7 mouse cellular contexts compared by ENCODE assay signal in the genomic region with DNA sequence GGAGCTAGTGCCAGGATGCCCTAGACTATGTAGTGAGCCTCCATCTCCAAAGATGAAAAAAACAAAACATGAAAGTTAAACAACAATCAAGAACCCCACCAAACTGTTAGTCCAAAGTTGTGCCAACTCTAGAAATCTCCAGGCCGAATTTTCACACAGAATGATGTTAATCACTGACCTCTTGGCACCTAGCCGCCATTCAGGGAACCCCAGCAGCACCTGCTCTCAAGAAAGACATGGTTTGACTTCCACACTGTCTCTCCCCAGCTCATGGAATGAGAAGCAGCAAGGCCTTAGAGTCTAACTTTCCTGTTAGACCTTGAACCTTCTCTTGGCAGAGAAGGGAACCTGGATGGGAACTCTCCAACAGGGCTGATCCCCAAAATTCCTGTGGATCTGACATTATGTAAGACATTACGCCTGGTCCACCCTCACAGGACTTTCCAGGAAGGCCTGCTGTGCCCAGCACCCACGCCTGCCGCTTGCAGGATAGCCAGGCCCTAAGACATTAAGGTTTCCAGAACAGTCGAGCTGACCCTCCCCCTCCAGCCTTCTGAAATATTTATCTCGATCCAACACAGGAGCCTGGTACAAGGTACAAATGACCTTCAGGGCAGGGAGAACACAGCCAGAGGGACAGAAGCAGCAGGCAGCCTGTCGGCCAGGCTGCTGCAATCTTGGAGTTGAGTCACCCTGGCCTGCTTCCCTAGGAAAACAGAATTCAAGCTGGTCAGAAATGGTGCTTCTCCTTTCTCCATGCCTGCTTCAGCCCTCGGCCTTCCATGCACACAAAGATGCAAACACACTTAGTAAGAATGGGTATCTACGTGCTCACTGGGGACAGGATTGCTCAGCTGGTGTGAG. TPM values are rescaled to one million over a fixed set of nuclear protein-coding genes. Genes with fewer than 3 reads are reported as not detected.
A peak's percentile ranks its signal among the peaks of the same experiment; 100 is the strongest.
DNase-seq lines count a peak whose midpoint lies in the region; ATAC-seq and TF ChIP-seq lines count a peak whose summit lies in the region.

No protein-coding gene starts in this region.

- CTCF ChIA-PET in Patski (lab: Charles Lee), result interaction anchor here (1.1 to 1.8 kb wide), 7 partner anchors 9 to 572 kb away, joined by 3 to 6 read pairs (median 4); no protein-coding TSS in a partner anchor

- peak; percentile 75 for ATAC-seq in Patski

- in situ Hi-C loops in Patski (cut with MboI; ENCODE audit: low pct_unique_long_range_greater_than_20kb), result no loop called here

- no peak for TF ChIP-seq CTCF in Patski (IDR thresholded peaks at IDR 0.05)

- H3K27me3 ChIP-seq in Patski, result no peaks in the 10 kb centered on the region

- intact Hi-C loops in left cerebral cortex, postnatal 36 days (cut with DNase I), result no loop called here

- peak; percentile 71 for DNase-seq in 3T3-L1 (ENCODE audit: low read depth, low spot score)
- DNase-seq in Patski (ENCODE audit: low read depth, low spot score), result no peak
- peak; percentile 61 to 64 for DNase-seq in heart, adult 18-20 months
- DNase-seq in kidney, adult 9 months, result peak; percentile 93
- DNase-seq in thymus, postnatal 14 days, result no peak
- DNase-seq in thymus, postnatal 25 days, result no peak
- no peak for DNase-seq in left cerebral cortex, postnatal 36 days (ENCODE audit: low spot score in 2 of 2)

- POLR2A ChIA-PET in Patski (lab: Charles Lee), result interaction anchor here (0.7 to 1.5 kb wide), 3 partner anchors 11 to 36 kb away, joined by 3 to 4 read pairs (median 3); no protein-coding TSS in a partner anchor

RNA-seq across cellular contexts. Expression of a gene that starts 12.3 kb away (rescaled TPM):
- 29.5 TPM for polyA plus RNA-seq in Patski (2021)
- 10 to 100 TPM; 15.0 to 15.6 TPM for total RNA-seq in heart, adult 18-20 months (2021)
- total RNA-seq in left cerebral cortex, postnatal 36 days (2021), result 10 to 100 TPM; 31.8 to 35.5 TPM

RNA-seq across cellular contexts. Expression of a gene that starts 49.6 kb away (rescaled TPM):
- 50.0 TPM for polyA plus RNA-seq in Patski (2021)
- total RNA-seq in heart, adult 18-20 months (2021), result 10 to 100 TPM; 71.4 to 86.5 TPM
- 10 to 100 TPM; 38.4 to 39.3 TPM for total RNA-seq in left cerebral cortex, postnatal 36 days (2021)

Comparison
In these comparisons a context has a peak if more than half of its experiments do, and no peak if none do; other contexts are left out.
1. DNase-seq: peak in 3T3-L1 (single experiment), heart, adult 18-20 months (2 of 2) and kidney, adult 9 months (single experiment); none in Patski (single experiment), thymus, postnatal 14 days (single experiment), thymus, postnatal 25 days (single experiment) and left cerebral cortex, postnatal 36 days (0 of 2).